9 mouse cellular contexts compared by ENCODE assay signal in genomic region chr2:69275875-69276274, GRCm38 (mm10).
DNase-seq lines count a peak whose midpoint lies in the region; TF ChIP-seq lines count a peak whose summit lies in the region.
"Had no signal": no experiment of that assay in that cellular context is flagged by ENCODE, and none has a peak within 500 bp of the region (broad histone marks: within the 10 kb centered on the region; RNA-seq: fewer than 3 reads in every experiment).

No protein-coding gene starts in this region.

- no peaks in the 10 kb centered on the region for H3K9me3 ChIP-seq in ES-Bruce4 (replicated peaks; ENCODE audit: control insufficient read depth, insufficient read depth, low read length, poor library complexity, severe bottlenecking)

- TF ChIP-seq CTCF in ES-Bruce4 (IDR thresholded peaks at IDR 0.05; ENCODE audit: low read depth, low read length) = peak; percentile 21

- H3K36me3 ChIP-seq in ES-Bruce4 (ENCODE audit: control insufficient read depth, insufficient read depth, low read length, poor library complexity, severe bottlenecking) = no peaks in the 10 kb centered on the region

- H3K9ac ChIP-seq in ES-Bruce4 (ENCODE audit: low read depth, poor library complexity, severe bottlenecking) = no peak overlapping the region

- H3K27ac ChIP-seq in ES-Bruce4 (ENCODE audit: insufficient read depth, low read length) = no peak overlapping the region

- no peaks in the 10 kb centered on the region for H3K27me3 ChIP-seq in ES-Bruce4 (ENCODE audit: control insufficient read depth, insufficient read depth, low read length, poor library complexity, severe bottlenecking)

- peak; percentile 4 for DNase-seq in kidney, adult 11 months
- DNase-seq in kidney, adult 18-20 months = no peak
- peak; percentile 29 for DNase-seq in adrenal gland, postnatal 14 days
- peak; percentile 9 for DNase-seq in kidney, postnatal 10 days
- no peak for DNase-seq in urinary bladder, postnatal 4 days (ENCODE audit: low spot score in 2 of 2)
- no peak for DNase-seq in gastrocnemius, postnatal 4 days (ENCODE audit: low spot score in 2 of 2)
- DNase-seq in thymus, postnatal 0 days (ENCODE audit: low spot score) = no peak
- DNase-seq: cerebellum, adult 9-11 months had no signal

- TF ChIP-seq EP300 in ES-Bruce4 (IDR thresholded peaks at IDR 0.05; ENCODE audit: insufficient read depth, low read depth, low read length) = no peak

- no peaks in the 10 kb centered on the region for H3K4me1 ChIP-seq in ES-Bruce4 (ENCODE audit: control insufficient read depth, insufficient read depth, low read length)

- no peak overlapping the region for H3K4me3 ChIP-seq in ES-Bruce4 (ENCODE audit: low read depth, low read length)

- no peak for TF ChIP-seq POLR2A in ES-Bruce4 (IDR thresholded peaks at IDR 0.05; ENCODE audit: insufficient read depth, low read length)

Comparison
In these comparisons a context has a peak if more than half of its experiments do, and no peak if none do; other contexts are left out.
1. DNase-seq: peak in kidney, adult 11 months (single experiment), adrenal gland, postnatal 14 days (single experiment) and kidney, postnatal 10 days (single experiment); none in kidney, adult 18-20 months (single experiment), urinary bladder, postnatal 4 days (0 of 2), gastrocnemius, postnatal 4 days (0 of 2) and thymus, postnatal 0 days (single experiment).